Mouse (Mus musculus) heart, embryonic 16.5 days (tissue): ENCODE results near the gene Ppp1r16b. TPM values are rescaled to one million over a fixed set of nuclear protein-coding genes. Genes with fewer than 3 reads are reported as not detected.

Source experiments
- ATAC-seq: fragments of 200-750 bp; cut with Nextera tagmentation; replicated peaks from 2 replicates; pipeline ENCODE4 v1.8.0; 2017; ENCODE audit warnings: moderate number of reproducible peaks; ENCODE audit not compliant: insufficient read depth, low FRiP score; ENCODE audit errors: extremely low read depth
- H3K27ac ChIP-seq: fragments of 300-500 bp; sonication (generic); 2 replicates; pipeline ENCODE4 v1.5.1; 2014; ENCODE audit warnings: mild to moderate bottlenecking, low read length, control low read depth, moderate library complexity
- H3K27me3 ChIP-seq: fragments of 300-500 bp; sonication (generic); 2 replicates; pipeline ENCODE4 v1.6.1; 2014; ENCODE audit warnings: low read length, mixed read lengths; ENCODE audit not compliant: control insufficient read depth, insufficient read depth
- H3K36me3 ChIP-seq: fragments of 300-500 bp; sonication (generic); 2 replicates; pipeline ENCODE4 v1.6.1; 2014; ENCODE audit not compliant: control insufficient read depth, insufficient read depth
- H3K4me1 ChIP-seq: fragments of 300-500 bp; sonication (generic); 2 replicates; pipeline ENCODE4 v1.6.1; 2014; ENCODE audit warnings: low read length, mixed read lengths; ENCODE audit not compliant: control insufficient read depth, insufficient read depth
- H3K4me2 ChIP-seq: fragments of 300-500 bp; sonication (generic); 2 replicates; pipeline ENCODE4 v1.6.1; 2014; ENCODE audit warnings: low read depth, mild to moderate bottlenecking, control low read depth, low read length
- H3K4me3 ChIP-seq: fragments of 300-500 bp; sonication (generic); 2 replicates; pipeline ENCODE4 v1.5.1; 2014; ENCODE audit warnings: mild to moderate bottlenecking, control low read depth, low read length
- H3K9ac ChIP-seq: fragments of 300-500 bp; sonication (generic); 2 replicates; pipeline ENCODE4 v1.6.1; 2014; ENCODE audit warnings: low read length, control low read depth
- H3K9me3 ChIP-seq: fragments of 300-500 bp; sonication (generic); replicated peaks from 2 replicates; pipeline ENCODE4 v1.6.1; 2016; ENCODE audit warnings: low read length; ENCODE audit not compliant: control insufficient read depth
- WGBS: fragments of 180-500 bp; shearing (Covaris S2); extraction: QIAGEN DNeasy Blood & Tissue Kit; methylation state at CpG from one replicate; pipeline ENCODE4 v1.1.7; 2014; 5-methylcytosine and 5-hydroxymethylcytosine counted together
- polyA plus RNA-seq: library from polyadenylated mRNA; unstranded; fragments of >200 nt; fragmentation: Nextera tagmentation; extraction: Ambion mirVana; gene quantifications from 2 replicates; pipeline ENCODE4 v1.2.1, GENCODE M21; 2015

Gene Ppp1r16b
- polyA plus RNA-seq, 1 experiment from 2014 or later: 8.2 TPM

DNA sequence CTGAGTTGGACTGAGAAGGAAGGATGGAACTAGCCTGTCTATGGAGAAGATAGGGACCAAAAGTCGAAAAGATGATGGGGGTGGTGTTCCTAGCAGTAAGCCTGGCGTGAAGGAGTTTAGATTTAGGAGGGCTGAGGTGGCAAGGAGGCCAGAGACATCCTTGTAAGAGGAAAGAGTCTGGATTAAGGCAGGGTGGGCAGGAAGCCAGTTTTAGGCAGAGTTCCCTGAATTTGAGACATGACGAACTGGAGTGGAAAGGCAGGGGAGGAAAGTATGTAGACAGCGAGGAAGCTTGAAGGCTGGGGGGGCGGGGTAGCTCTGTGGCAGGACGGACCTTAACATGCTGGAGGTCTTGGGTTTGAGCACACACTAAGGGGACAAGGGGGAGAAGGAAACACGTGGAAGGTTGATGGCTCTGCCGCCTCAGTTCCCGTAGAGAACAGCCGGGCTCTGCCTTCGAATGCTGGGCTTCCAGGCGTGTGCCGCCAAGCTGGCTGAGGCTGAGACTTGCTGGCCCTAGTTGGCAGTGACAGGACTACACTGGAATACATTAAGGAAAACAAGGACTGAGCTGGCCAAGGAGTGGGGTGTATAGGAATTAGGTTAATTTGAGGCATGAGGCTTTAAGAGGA lies 105.0 kb downstream of the Ppp1r16b start:
- no peak overlapping the region; the same call in 1 of the 2 replicates for H3K27ac ChIP-seq
- peak overlapping the region; percentile 97 for H3K4me2 ChIP-seq
- WGBS: 23% methylated on average over 13 of the region's 13 CpGs
- H3K9ac ChIP-seq: peak overlapping the region; percentile 82
- H3K27me3 ChIP-seq: no peaks in the 10 kb centered on the region
- ATAC-seq: no peak
- H3K9me3 ChIP-seq: no peaks in the 10 kb centered on the region
- H3K36me3 ChIP-seq: no peaks in the 10 kb centered on the region
- H3K4me1 ChIP-seq: peaks cover 55% of the 10 kb centered on the region
- peak overlapping the region; percentile 79 for H3K4me3 ChIP-seq

DNA sequence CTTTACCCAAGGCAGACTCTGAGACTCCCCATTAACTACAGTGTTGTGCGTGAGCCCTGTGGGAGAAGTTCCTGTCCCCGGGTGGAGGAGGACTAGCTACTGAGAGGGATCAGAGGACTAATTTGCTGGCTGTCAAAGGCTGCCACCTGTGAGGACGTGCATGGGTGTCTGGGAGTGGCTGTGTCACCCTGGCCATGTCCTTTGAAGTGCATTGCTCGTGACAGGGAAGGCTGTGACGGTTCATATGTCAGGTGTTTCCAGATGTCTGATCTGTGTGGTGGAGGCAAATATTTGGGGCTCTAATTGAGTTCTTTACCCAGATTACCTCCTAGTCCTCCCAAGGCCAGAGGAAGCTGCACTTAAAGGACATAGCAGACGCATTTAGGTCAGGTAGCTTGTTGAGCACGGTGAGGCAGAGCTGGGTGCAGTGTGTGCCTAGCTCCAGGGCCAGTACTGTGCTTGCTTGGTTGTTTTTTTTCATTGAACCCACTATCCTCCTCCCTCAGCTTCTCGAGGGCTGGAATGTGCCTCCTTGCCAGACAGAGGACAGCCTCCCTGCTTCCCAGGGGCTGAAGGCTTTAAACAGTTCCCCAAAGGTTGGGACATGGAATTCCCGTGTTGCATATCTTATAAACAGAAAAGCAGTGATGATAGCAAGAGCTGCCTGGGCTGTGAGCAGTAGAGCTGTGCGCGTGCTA lies 106.0 kb downstream of the Ppp1r16b start:
- H3K9me3 ChIP-seq: no peaks in the 10 kb centered on the region
- no peaks in the 10 kb centered on the region for H3K27me3 ChIP-seq
- ATAC-seq: no peak
- no peaks in the 10 kb centered on the region for H3K36me3 ChIP-seq
- peaks cover 60% of the 10 kb centered on the region for H3K4me1 ChIP-seq
- 30% methylated on average over 11 of the region's 11 CpGs for WGBS
- peak overlapping the region; percentile 40 for H3K27ac ChIP-seq
- H3K4me3 ChIP-seq: peak overlapping the region; percentile 79; the same call in 1 of the 2 replicates
- H3K4me2 ChIP-seq: peak overlapping the region; percentile 97
- peak overlapping the region; percentile 33 for H3K9ac ChIP-seq

DNA sequence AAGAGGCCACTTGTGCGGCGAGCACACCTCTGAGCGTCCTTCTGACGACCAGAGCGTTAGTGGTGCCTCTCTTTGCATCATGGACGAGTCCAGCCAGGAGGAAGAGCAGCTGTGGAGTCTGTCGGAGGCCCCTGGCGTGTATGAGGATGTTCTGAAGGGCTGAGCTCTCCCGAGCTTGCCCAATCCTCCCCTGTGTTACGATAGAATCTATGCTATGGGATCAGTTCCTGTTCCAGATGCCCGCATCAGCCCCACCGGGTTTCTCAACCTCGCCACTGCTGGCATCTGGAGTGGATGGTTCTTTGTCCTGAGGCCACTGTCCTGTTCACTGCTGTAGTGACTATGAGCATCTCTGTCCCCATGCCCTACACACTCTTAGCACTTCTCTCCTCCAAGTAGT lies 107.6 kb downstream of the Ppp1r16b start:
- 0 out of 2 replicates have a peak overlapping the region, but pooled peaks have one; percentile 2 for H3K4me2 ChIP-seq
- no peak overlapping the region for H3K4me3 ChIP-seq
- H3K27ac ChIP-seq: no peak overlapping the region
- no peak overlapping the region for H3K9ac ChIP-seq
- WGBS: 68% methylated on average over 13 of the region's 13 CpGs
- H3K4me1 ChIP-seq: peaks cover 70% of the 10 kb centered on the region
- no peak for ATAC-seq
- H3K36me3 ChIP-seq: no peaks in the 10 kb centered on the region
- no peaks in the 10 kb centered on the region for H3K27me3 ChIP-seq
- H3K9me3 ChIP-seq: no peaks in the 10 kb centered on the region

DNA sequence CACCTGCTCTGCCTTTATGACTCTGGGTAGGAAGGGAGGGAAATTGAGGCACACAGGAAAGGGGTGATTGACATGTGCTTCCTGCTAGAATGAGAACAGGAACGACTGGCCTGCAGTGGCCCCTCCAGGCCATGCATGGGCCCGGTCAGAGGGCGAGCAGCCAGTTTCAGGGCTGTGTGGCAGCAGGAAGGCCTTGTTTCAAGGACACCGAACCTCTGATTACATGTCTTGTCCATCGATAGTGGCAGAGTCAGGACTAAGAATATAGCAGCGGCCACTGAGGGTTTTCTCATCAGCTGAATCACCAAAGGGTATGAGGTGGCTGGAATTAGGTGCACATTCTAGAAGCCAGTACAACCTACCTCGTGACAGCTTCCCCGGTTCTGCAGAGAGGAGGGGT lies 109.7 kb downstream of the Ppp1r16b start:
- peaks cover 3% of the 10 kb centered on the region; the same call in 1 of the 2 replicates for H3K36me3 ChIP-seq
- no peak for ATAC-seq
- peak overlapping the region; percentile 25; the same call in 1 of the 2 replicates for H3K4me2 ChIP-seq
- H3K4me3 ChIP-seq: no peak overlapping the region
- no peaks in the 10 kb centered on the region for H3K27me3 ChIP-seq
- H3K9ac ChIP-seq: peak overlapping the region; percentile 8; the same call in 1 of the 2 replicates
- H3K27ac ChIP-seq: peak overlapping the region; percentile 14; the same call in 1 of the 2 replicates
- 27% methylated on average over 8 of the region's 8 CpGs for WGBS
- H3K4me1 ChIP-seq: peaks cover 64% of the 10 kb centered on the region
- no peaks in the 10 kb centered on the region for H3K9me3 ChIP-seq

DNA sequence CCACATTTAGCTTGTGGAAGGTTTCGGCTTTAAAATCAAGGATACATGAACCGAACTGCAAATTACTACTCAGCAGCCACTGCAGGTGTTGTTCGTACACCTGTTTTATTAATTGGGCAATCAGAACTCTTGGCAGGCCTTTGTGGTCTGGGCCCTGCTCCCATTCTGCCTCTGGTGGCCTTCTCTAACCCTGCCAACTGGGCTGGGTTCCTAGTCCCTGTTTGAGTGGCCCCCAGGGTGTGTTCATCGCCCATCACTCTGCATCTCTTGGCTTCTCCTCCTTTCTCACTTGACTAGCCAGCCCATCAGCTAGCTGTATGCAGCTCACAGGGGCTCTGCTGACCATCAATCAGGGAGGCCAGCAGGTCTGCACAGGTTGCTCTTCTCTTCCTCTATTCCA lies 111.5 kb downstream of the Ppp1r16b start:
- Histone ChIP-seq H3K4me3 (no peak overlapping the region), H3K4me1 (peaks cover 46% of the 10 kb centered on the region), H3K4me2 (no peak overlapping the region), H3K9ac (no peak overlapping the region), H3K36me3 (peaks cover 12% of the 10 kb centered on the region), H3K9me3 (no peaks in the 10 kb centered on the region), H3K27ac (no peak overlapping the region), H3K27me3 (no peaks in the 10 kb centered on the region)
- WGBS: 82% methylated on average over 4 of the region's 4 CpGs
- no peak for ATAC-seq

DNA sequence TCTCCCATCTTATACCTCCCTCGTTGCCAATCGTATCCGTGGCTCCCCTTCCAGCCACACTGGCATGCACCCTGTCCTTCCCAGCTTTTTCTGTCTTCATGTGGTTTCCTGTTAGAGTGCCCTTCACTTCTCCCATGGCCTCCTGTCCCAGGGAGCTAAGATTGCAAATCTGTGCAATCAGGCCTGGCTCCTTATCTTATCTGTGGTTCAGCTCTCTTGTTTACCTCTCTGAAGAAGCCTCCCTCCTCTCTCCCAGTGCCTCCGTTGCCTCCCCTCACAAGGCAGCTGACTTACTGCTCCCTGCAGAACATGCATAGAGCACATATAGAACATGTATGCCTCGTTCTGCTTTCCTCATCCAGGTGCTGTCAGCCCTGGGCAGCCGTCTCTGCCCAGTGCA lies 112.3 kb downstream of the Ppp1r16b start:
- 0 out of 2 replicates have a peak, but pooled peaks have one; percentile 3 for ATAC-seq
- no peaks in the 10 kb centered on the region for H3K9me3 ChIP-seq
- H3K27me3 ChIP-seq: no peaks in the 10 kb centered on the region
- peak overlapping the region; percentile 18; the same call in 1 of the 2 replicates for H3K9ac ChIP-seq
- H3K36me3 ChIP-seq: peaks cover 12% of the 10 kb centered on the region
- no peak overlapping the region for H3K27ac ChIP-seq
- WGBS: 22% methylated on average over 6 of the region's 6 CpGs
- H3K4me2 ChIP-seq: no peak overlapping the region
- H3K4me1 ChIP-seq: peaks cover 39% of the 10 kb centered on the region
- H3K4me3 ChIP-seq: no peak overlapping the region

DNA sequence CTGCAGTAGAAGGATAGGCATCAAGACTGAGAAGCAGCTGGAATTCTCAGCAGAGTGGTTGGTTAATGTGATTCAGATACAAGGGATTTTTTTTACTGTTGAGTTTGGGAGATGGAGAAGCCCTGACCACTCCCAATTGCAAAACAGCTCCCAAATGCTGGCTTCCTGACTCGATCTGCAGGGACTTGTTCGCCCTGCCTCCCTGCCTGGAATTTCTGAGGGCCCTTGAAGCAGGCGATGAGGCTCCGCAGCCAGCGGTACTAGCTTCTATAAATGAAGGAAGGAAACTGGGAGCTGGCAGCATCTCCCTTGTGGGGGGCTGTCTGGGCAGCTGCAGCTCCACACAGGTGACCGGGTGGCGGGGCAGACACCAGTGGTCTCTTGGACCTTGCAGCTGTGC lies 113.2 kb downstream of the Ppp1r16b start:
- Histone ChIP-seq H3K9ac (peak overlapping the region; percentile 10; the same call in 1 of the 2 replicates), H3K4me1 (peaks cover 33% of the 10 kb centered on the region), H3K27me3 (no peaks in the 10 kb centered on the region), H3K4me3 (no peak overlapping the region), H3K4me2 (no peak overlapping the region), H3K36me3 (peaks cover 16% of the 10 kb centered on the region), H3K27ac (no peak overlapping the region), H3K9me3 (no peaks in the 10 kb centered on the region)
- ATAC-seq: no peak
- 62% methylated on average over 7 of the region's 7 CpGs for WGBS

DNA sequence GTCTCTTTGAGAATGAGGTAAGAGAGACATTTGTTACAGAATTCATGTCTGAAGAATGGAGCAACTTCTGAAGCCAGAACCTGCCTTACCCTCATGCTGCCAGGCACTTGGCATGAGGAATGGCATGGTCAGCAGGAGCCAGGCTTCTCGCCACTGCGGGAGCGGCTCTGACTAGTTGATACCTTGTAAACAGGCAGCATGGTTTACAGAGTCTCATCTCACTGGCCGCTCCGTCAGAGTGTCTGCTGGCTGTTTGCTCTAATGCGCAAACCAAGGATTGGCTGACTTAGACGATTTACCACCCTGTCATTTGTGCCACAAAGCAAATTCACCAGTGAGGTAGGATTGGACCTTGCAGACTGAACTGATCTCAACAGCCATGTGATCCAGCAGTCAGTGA lies 115.9 kb downstream of the Ppp1r16b start:
- Histone ChIP-seq H3K4me3 (no peak overlapping the region), H3K4me1 (peaks cover 20% of the 10 kb centered on the region), H3K9ac (no peak overlapping the region), H3K27ac (no peak overlapping the region), H3K9me3 (no peaks in the 10 kb centered on the region), H3K27me3 (no peaks in the 10 kb centered on the region), H3K4me2 (no peak overlapping the region), H3K36me3 (peaks cover 40% of the 10 kb centered on the region)
- no peak for ATAC-seq
- 92% methylated on average over 7 of the region's 7 CpGs for WGBS
